Mouse (Mus musculus): ENCODE results near the gene Tas2r103. TPM values are rescaled to one million over a fixed set of nuclear protein-coding genes. Genes with fewer than 3 reads are reported as not detected.

Tas2r103 gene
- not detected in 2 replicates for polyA plus RNA-seq (2014; fragmentation: Nextera tagmentation; extraction: Ambion mirVana)

DNA sequence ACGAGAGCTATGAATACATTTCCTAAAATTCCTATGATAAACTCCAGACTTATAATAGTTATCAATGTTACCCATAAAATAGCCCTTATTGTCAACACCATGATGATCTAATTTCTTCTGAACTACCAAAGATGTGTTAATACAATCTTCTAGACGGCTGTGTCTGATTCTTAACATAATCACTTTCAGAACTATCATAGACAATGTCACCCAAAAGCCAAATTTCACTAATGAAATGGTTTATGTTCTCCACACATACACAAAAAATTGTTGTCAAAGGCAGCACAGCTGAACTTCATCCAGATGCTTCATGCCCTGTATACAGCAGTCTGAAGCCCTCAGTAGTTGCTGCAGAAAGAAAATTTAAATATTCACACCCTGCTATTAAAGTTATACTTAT lies at the start of gene Tas2r103:
TSS of gene Tas2r103 (minus strand) at position 101 of the 400 bp plus-strand sequence.
- Histone ChIP-seq H3K4me3 (ENCODE audit: low read depth, low read length) (no peak within 1 kb of the TSS), H3K9me3 (ENCODE audit: control insufficient read depth, low read length) (no peaks in the 10 kb centered on the region), H3K4me2 (ENCODE audit: low read depth, low read length) (no peak within 1 kb of the TSS), H3K27ac (replicated peaks; ENCODE audit: low read depth, low read length) (no peak within 1 kb of the TSS), H3K4me1 (ENCODE audit: control insufficient read depth, insufficient read depth, low read length) (no peaks in the 10 kb centered on the region), H3K9ac (ENCODE audit: low read depth, low read length) (no peak within 1 kb of the TSS), H3K36me3 (ENCODE audit: control insufficient read depth, insufficient read depth, low read length) (no peaks in the 10 kb centered on the region), H3K27me3 (replicated peaks; ENCODE audit: control insufficient read depth, insufficient read depth, low read length) (no peaks in the 10 kb centered on the region)
- ATAC-seq (ENCODE audit: low read depth) (no peak), DNase-seq (ENCODE audit: low spot score) (no peak)
- WGBS = 70% methylated on average over 2 of the region's 2 CpGs

DNA sequence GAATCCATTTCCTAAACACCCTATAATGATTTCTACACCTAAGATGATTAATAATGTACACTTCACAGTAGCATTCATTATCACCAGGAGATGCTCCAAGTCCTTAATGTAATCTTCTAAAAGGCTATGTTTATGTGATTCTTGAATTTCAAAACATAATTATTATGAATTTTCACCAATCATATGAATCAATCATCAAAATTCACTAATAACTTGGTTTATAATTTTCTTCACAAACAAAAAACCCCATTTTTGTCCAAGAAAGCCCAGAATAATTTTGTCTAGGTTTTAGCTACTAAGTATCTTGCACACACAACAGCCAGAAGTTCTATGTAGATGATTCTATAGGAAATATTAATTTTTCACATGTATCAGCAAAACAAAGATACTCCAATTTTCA lies 18.8 kb upstream of the Tas2r103 start, which contains the start of gene Tas2r140:
TSS of gene Tas2r140 (minus strand) at position 101 of the 400 bp plus-strand sequence.
- H3K4me2 ChIP-seq (ENCODE audit: low read depth, low read length) = no peak within 1 kb of the TSS
- ATAC-seq (ENCODE audit: low read depth) (no peak), DNase-seq (ENCODE audit: low spot score) (no peak)
- H3K9me3 ChIP-seq (ENCODE audit: control insufficient read depth, low read length) = no peaks in the 10 kb centered on the region
- no peak within 1 kb of the TSS for H3K9ac ChIP-seq (ENCODE audit: low read depth, low read length)
- no peaks in the 10 kb centered on the region for H3K4me1 ChIP-seq (ENCODE audit: control insufficient read depth, insufficient read depth, low read length)
- no peak within 1 kb of the TSS for H3K4me3 ChIP-seq (ENCODE audit: low read depth, low read length)
- H3K27ac ChIP-seq (replicated peaks; ENCODE audit: low read depth, low read length) = no peak within 1 kb of the TSS
- no peaks in the 10 kb centered on the region for H3K27me3 ChIP-seq (replicated peaks; ENCODE audit: control insufficient read depth, insufficient read depth, low read length)
- no peaks in the 10 kb centered on the region for H3K36me3 ChIP-seq (ENCODE audit: control insufficient read depth, insufficient read depth, low read length)

Other genes starting within 250 kb of the Tas2r103 start
- gene Tas2r117, start 234.3 kb downstream of the Tas2r103 start, polyA plus RNA-seq (2014; fragmentation: Nextera tagmentation; extraction: Ambion mirVana) = not detected in 2 replicates
- gene Tas2r123, start 190.0 kb downstream of the Tas2r103 start, polyA plus RNA-seq (2014; fragmentation: Nextera tagmentation; extraction: Ambion mirVana) = not detected in 2 replicates
- not detected in 2 replicates for gene Tas2r116, start 181.7 kb downstream of the Tas2r103 start, polyA plus RNA-seq (2014; fragmentation: Nextera tagmentation; extraction: Ambion mirVana)
- gene Tas2r110, start 169.1 kb downstream of the Tas2r103 start, polyA plus RNA-seq (2014; fragmentation: Nextera tagmentation; extraction: Ambion mirVana) = not detected in 2 replicates
- not detected in 2 replicates for gene Tas2r113, start 144.1 kb downstream of the Tas2r103 start, polyA plus RNA-seq (2014; fragmentation: Nextera tagmentation; extraction: Ambion mirVana)
- not detected in 2 replicates for gene Tas2r125, start 127.5 kb downstream of the Tas2r103 start, polyA plus RNA-seq (2014; fragmentation: Nextera tagmentation; extraction: Ambion mirVana)
- not detected in 2 replicates for gene Tas2r129, start 86.0 kb downstream of the Tas2r103 start, polyA plus RNA-seq (2014; fragmentation: Nextera tagmentation; extraction: Ambion mirVana)
- gene Tas2r131, start 79.2 kb downstream of the Tas2r103 start, polyA plus RNA-seq (2014; fragmentation: Nextera tagmentation; extraction: Ambion mirVana) = not detected in 2 replicates
- not detected in 2 replicates for gene Tas2r109, start 56.1 kb downstream of the Tas2r103 start, polyA plus RNA-seq (2014; fragmentation: Nextera tagmentation; extraction: Ambion mirVana)
- gene Tas2r140, start 18.7 kb upstream of the Tas2r103 start, polyA plus RNA-seq (2014; fragmentation: Nextera tagmentation; extraction: Ambion mirVana) = not detected in 2 replicates
- gene Smim10l1, start 67.8 kb upstream of the Tas2r103 start, polyA plus RNA-seq (2014; fragmentation: Nextera tagmentation; extraction: Ambion mirVana) = 67.6 and 69.7 TPM in 2 replicates